Mouse (Mus musculus) neural tube, embryonic 12.5 days (tissue): ENCODE results near the gene Smc3. TPM values are rescaled to one million over a fixed set of nuclear protein-coding genes. Genes with fewer than 3 reads are reported as not detected.

Source experiments
- ATAC-seq: fragments of 200-750 bp; cut with Nextera tagmentation; 2 replicates; pipeline ENCODE4 v1.8.0; 2017; ENCODE audit warnings: low read depth, mild to moderate bottlenecking, moderate TSS enrichment, moderate library complexity; ENCODE audit not compliant: low FRiP score
- H3K27ac ChIP-seq: fragments of 300-500 bp; sonication (generic); 2 replicates; pipeline ENCODE4 v1.5.1; 2016
- H3K27me3 ChIP-seq: fragments of 300-500 bp; sonication (generic); replicated peaks from 2 replicates; pipeline ENCODE4 v1.6.1; 2016; ENCODE audit warnings: mild to moderate bottlenecking
- H3K36me3 ChIP-seq: fragments of 300-500 bp; sonication (generic); 2 replicates; pipeline ENCODE4 v1.6.1; 2016; ENCODE audit warnings: mild to moderate bottlenecking
- H3K4me1 ChIP-seq: fragments of 300-500 bp; sonication (generic); 2 replicates; pipeline ENCODE4 v1.6.1; 2016
- H3K4me2 ChIP-seq: fragments of 300-500 bp; sonication (generic); replicated peaks from 2 replicates; pipeline ENCODE4 v1.6.1; 2016; ENCODE audit warnings: mild to moderate bottlenecking
- H3K4me3 ChIP-seq: fragments of 300-500 bp; sonication (generic); 2 replicates; pipeline ENCODE4 v1.5.1; 2016
- H3K9ac ChIP-seq: fragments of 300-500 bp; sonication (generic); 2 replicates; pipeline ENCODE4 v1.6.1; 2016; ENCODE audit warnings: mild to moderate bottlenecking
- H3K9me3 ChIP-seq: fragments of 300-500 bp; sonication (generic); 2 replicates; pipeline ENCODE4 v1.6.1; 2016; ENCODE audit warnings: mild to moderate bottlenecking
- WGBS: fragments of 180-500 bp; shearing (Covaris S2); methylation state at CpG from one replicate; pipeline ENCODE4 v1.1.7; 2016; 5-methylcytosine and 5-hydroxymethylcytosine counted together
- polyA plus RNA-seq: library from polyadenylated mRNA; unstranded; fragments of >200 nt; fragmentation: Nextera tagmentation; extraction: Ambion mirVana; gene quantifications from 2 replicates; pipeline ENCODE4 v1.2.1, GENCODE M21; 2016

The Smc3 gene
- polyA plus RNA-seq, 1 experiment from 2014 or later = 75.8 TPM

DNA sequence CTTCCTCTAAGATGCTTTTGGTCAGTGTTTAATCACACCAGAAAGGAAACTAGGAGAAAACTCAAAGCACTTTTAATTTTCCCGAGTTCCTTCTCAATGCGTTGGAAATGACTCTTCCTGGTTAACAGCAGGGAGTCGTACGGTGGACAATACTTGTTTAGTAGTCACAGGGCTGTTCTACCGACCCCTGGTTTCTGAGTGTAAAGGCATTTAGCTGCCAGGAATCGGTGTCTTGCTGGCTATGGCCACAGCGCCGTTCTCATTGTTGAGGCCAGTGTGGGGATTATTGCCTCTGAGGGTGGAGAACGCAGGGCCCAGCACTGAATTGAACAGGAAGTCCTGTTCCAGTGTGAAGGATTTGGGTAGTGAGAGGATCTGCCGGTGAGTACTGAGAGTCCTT lies 90.6 kb downstream of the Smc3 start:
- H3K4me2 ChIP-seq = no peak overlapping the region
- ATAC-seq = no peak
- H3K36me3 ChIP-seq = no peaks in the 10 kb centered on the region
- no peak overlapping the region for H3K27ac ChIP-seq
- no peaks in the 10 kb centered on the region for H3K27me3 ChIP-seq
- H3K4me1 ChIP-seq = no peaks in the 10 kb centered on the region
- no peak overlapping the region for H3K4me3 ChIP-seq
- no peak overlapping the region for H3K9ac ChIP-seq
- no peaks in the 10 kb centered on the region for H3K9me3 ChIP-seq
- 45% methylated on average over 10 of the region's 10 CpGs for WGBS

DNA sequence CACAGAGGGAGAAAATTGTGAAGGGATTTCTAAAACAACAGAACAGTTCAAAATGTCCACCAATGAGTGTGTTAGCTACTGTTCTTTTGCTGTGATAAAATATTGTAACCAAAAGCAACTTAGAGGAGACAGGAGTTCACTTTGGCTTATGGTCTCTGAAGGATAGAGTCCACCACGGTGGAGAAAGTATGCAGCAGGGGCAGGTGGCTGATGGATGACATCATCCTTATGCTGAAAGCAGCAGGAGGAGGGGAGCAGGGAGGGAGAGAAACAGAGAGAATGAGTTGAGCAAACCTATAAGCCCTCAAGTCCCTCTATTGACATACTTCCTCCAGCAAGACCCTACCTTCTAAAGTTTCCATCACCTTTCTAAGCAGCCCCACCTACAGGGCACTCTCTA lies 93.8 kb downstream of the Smc3 start:
- Histone ChIP-seq H3K9me3 (no peaks in the 10 kb centered on the region), H3K27ac (no peak overlapping the region), H3K4me3 (no peak overlapping the region), H3K9ac (no peak overlapping the region), H3K27me3 (no peaks in the 10 kb centered on the region), H3K36me3 (no peaks in the 10 kb centered on the region), H3K4me2 (no peak overlapping the region), H3K4me1 (peaks cover 10% of the 10 kb centered on the region; the same call in 1 of the 2 replicates)
- ATAC-seq = no peak
- 39% methylated on average over 1 of the region's 1 CpGs for WGBS

Other genes starting within 250 kb of the Smc3 start
- not detected in 2 replicates for gene Gm10197, start 228.6 kb upstream of the Smc3 start, polyA plus RNA-seq
- 40.4 and 42.5 TPM in 2 replicates for gene Smndc1, start 209.8 kb upstream of the Smc3 start, polyA plus RNA-seq
- gene Dusp5, start 71.3 kb upstream of the Smc3 start, polyA plus RNA-seq = 3.4 and 3.8 TPM in 2 replicates
- gene Nutf2-ps1, start 11.3 kb upstream of the Smc3 start, polyA plus RNA-seq = 351 and 372 TPM in 2 replicates
- gene Rbm20, start 76.9 kb downstream of the Smc3 start, polyA plus RNA-seq = 0.97 and 0.98 TPM in 2 replicates